Mouse (Mus musculus) kidney, embryonic 14.5 days (tissue): ENCODE data around the gene Frrs1. TPM values are rescaled to one million over a fixed set of nuclear protein-coding genes. Genes with fewer than 3 reads are reported as not detected.

Source experiments
- ATAC-seq: fragments of 200-750 bp; cut with Nextera tagmentation; 2 replicates; pipeline ENCODE4 v1.8.0; 2017; ENCODE audit warnings: moderate number of reproducible peaks, mild to moderate bottlenecking, moderate TSS enrichment, moderate library complexity; ENCODE audit not compliant: low FRiP score, low TSS enrichment
- H3K27ac ChIP-seq: fragments of 300-500 bp; sonication (generic); 2 replicates; pipeline ENCODE4 v1.5.1; 2014; ENCODE audit warnings: low read depth, mild to moderate bottlenecking, low read length, moderate library complexity, mixed read lengths
- H3K27me3 ChIP-seq: fragments of 300-500 bp; sonication (generic); 2 replicates; pipeline ENCODE4 v1.6.1; 2014; ENCODE audit warnings: mild to moderate bottlenecking, low read length; ENCODE audit not compliant: control insufficient read depth, insufficient read depth
- H3K36me3 ChIP-seq: fragments of 300-500 bp; sonication (generic); 2 replicates; pipeline ENCODE4 v1.6.1; 2014; ENCODE audit warnings: low read length, mixed read lengths; ENCODE audit not compliant: control insufficient read depth, insufficient read depth
- H3K4me1 ChIP-seq: fragments of 300-500 bp; sonication (generic); 2 replicates; pipeline ENCODE4 v1.6.1; 2014; ENCODE audit warnings: low read length, mixed read lengths; ENCODE audit not compliant: control insufficient read depth, insufficient read depth
- H3K4me2 ChIP-seq: fragments of 300-500 bp; sonication (generic); replicated peaks from 2 replicates; pipeline ENCODE4 v1.6.1; 2014; ENCODE audit warnings: low read depth, mild to moderate bottlenecking, low read length
- H3K4me3 ChIP-seq: fragments of 300-500 bp; sonication (generic); 2 replicates; pipeline ENCODE4 v1.5.1; 2014; ENCODE audit warnings: mild to moderate bottlenecking, low read length
- H3K9ac ChIP-seq: fragments of 300-500 bp; sonication (generic); 2 replicates; pipeline ENCODE4 v1.6.1; 2014; ENCODE audit warnings: low read depth, mild to moderate bottlenecking, low read length, moderate library complexity
- H3K9me3 ChIP-seq: fragments of 300-500 bp; sonication (generic); 2 replicates; pipeline ENCODE4 v1.6.1; 2016; ENCODE audit warnings: low read length; ENCODE audit not compliant: control insufficient read depth
- WGBS: fragments of 180-500 bp; shearing (Covaris S2); extraction: QIAGEN DNeasy Blood & Tissue Kit; methylation state at CpG from one replicate; pipeline ENCODE4 v1.1.7; 2014; 5-methylcytosine and 5-hydroxymethylcytosine counted together
- polyA plus RNA-seq: library from polyadenylated mRNA; unstranded; fragments of >200 nt; fragmentation: Nextera tagmentation; extraction: Ambion mirVana; gene quantifications from 2 replicates; pipeline ENCODE4 v1.2.1, GENCODE M21; 2014

Frrs1 gene
- polyA plus RNA-seq, 1 experiment from 2014 or later, result 21.2 TPM

DNA sequence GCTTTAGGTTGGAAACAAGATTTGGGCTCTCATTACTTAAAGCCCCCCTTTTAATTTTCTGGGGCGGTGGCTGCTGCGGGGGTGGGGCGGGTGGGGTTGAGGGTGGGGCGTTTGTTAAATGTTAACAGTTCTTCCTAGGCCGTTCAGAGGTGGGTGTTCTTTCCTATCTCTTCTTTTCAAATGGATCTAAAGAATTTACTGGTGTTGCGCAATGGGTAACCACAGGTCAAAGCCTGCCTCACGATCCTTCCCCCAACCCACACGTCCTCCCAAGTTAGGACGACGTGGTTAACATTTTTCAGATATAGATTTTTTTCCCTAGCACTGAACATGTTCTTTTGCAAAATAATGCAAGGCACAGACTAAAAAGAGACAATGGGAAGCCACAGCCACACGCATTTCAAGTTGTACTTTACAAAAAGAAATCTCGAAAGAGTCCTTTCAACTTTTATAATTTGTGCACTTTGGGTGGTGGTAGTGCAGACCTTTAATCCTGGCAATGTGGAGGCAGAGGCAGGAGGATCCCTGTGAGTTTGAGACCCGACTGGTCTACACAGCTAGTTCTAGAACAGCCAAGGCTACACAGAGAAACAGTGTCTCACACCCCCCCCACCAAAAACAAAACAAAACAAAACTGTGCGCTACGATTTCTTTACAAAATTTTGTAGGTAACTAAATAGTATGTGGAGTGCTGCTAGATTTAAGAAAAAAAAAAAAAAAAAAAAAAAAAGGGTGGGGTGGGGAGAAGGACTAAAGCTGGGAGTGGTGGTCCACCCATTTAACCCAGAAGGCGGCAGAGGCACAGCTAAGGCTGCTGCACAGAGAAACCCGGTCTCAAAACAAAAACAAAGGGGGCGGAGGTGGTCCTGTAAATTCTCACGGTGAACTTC, 1.3 kb downstream of the Frrs1 start:
- 68% methylated on average over 19 of the region's 19 CpGs for WGBS
- Histone ChIP-seq H3K9ac (no peak overlapping the region), H3K9me3 (no peaks in the 10 kb centered on the region), H3K4me1 (no peaks in the 10 kb centered on the region), H3K4me3 (peak overlapping the region; percentile 47), H3K27me3 (no peaks in the 10 kb centered on the region), H3K4me2 (peak overlapping the region; percentile 78), H3K36me3 (no peaks in the 10 kb centered on the region), H3K27ac (0 out of 2 replicates have a peak overlapping the region, but pooled peaks have one; percentile 39)
- ATAC-seq, result peak; percentile 56; the same call in 1 of the 2 replicates

DNA sequence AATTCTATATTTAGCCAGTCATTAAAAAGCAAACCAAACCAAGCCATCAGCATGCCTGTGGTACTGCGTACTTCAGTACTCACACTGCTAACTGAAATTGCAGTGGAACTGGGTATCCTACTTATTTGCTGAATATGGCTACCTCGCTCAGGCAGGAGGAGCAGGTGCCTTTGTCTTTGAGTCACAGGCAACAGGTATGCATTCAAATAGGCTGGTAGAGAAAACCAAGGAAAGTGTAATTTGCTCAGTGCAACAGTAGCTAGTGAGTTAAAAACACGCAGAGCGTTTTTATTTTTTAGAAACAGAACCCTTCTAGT, 1.9 kb downstream of the Frrs1 start:
- Histone ChIP-seq H3K9ac (peak overlapping the region; percentile 58), H3K4me1 (no peaks in the 10 kb centered on the region), H3K9me3 (no peaks in the 10 kb centered on the region), H3K36me3 (no peaks in the 10 kb centered on the region), H3K4me2 (peak overlapping the region; percentile 78), H3K4me3 (peak overlapping the region; percentile 47), H3K27me3 (no peaks in the 10 kb centered on the region), H3K27ac (peak overlapping the region; percentile 39; the same call in 1 of the 2 replicates)
- 13% methylated on average over 4 of the region's 4 CpGs for WGBS
- ATAC-seq, result peak; percentile 63

DNA sequence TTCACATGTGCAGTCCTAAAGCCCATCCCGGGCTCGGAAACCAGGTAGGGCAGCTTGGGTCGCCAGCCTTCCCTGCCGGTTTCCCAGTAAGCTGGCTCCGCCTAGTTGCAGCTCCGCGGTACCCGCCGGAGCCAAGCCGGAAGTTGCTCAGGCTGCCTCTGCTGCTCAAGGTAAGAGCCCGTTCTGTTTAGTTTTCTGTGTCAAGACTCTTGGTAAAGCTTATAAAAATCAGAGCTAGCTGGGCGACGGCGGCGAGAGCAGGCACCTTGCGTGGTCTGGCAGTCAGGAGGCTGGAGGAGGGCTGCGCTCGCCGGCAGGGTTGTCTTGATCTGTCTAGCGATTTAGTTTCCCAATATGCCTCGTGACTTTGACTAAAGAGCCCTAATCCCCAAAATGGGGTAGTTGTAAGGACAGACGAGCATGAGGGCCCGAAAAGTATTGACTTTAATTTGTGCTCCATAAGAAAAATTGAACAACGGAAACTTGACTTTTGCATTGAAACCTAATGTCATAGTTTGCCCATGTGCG, 2.3 kb downstream of the Frrs1 start:
- Histone ChIP-seq H3K27me3 (no peaks in the 10 kb centered on the region), H3K4me1 (no peaks in the 10 kb centered on the region), H3K9ac (peak overlapping the region; percentile 58), H3K9me3 (no peaks in the 10 kb centered on the region), H3K4me3 (peak overlapping the region; percentile 47), H3K27ac (peak overlapping the region; percentile 39; the same call in 1 of the 2 replicates), H3K36me3 (no peaks in the 10 kb centered on the region), H3K4me2 (peak overlapping the region; percentile 78)
- ATAC-seq, result peak; percentile 83
- WGBS, result 3% methylated on average over 25 of the region's 25 CpGs

DNA sequence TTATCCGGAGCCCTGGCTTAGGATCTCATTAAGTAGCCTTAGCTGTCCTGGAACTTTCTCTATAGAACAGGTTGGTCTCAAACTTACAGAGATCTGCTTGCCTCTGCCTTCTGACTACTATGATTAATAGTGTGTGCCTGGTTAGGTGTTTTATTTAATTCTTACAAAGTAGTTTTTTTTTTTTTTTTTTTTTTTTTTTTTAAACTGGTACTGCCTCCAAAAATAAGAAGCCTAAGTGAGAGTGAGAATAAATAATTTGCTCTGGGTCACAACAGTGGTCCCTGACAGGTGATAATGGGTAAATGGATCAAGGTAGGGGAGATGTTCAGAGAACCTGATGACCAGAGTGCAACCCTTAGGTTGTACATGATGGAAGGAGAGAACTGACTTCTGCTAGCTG, 3.4 kb downstream of the Frrs1 start:
- no peaks in the 10 kb centered on the region for H3K27me3 ChIP-seq
- no peak overlapping the region for H3K4me3 ChIP-seq
- H3K9me3 ChIP-seq, result no peaks in the 10 kb centered on the region
- H3K9ac ChIP-seq, result no peak overlapping the region
- no peaks in the 10 kb centered on the region for H3K36me3 ChIP-seq
- H3K4me1 ChIP-seq, result no peaks in the 10 kb centered on the region
- H3K4me2 ChIP-seq, result no peak overlapping the region
- H3K27ac ChIP-seq, result no peak overlapping the region
- 85% methylated on average over 1 of the region's 1 CpGs for WGBS
- no peak for ATAC-seq

DNA sequence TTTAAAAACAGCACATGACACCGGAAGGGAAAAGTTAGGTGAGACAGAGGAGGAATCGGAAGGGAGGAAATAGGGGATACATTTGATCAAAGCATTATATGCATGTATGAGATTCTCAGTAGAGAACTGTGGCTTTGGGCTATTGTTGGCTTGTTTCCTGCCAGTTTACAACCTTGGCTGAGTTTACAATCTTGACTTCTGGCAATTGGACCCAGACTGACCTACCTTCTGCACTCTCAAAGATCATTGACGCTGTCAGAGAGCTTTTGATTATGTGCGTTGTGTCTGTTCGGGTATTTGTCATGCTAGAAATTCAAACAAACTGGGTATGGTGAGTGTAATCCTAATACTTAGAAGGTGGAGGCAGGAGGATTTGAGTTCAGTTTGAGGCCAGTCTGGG, 5.2 kb downstream of the Frrs1 start:
- Histone ChIP-seq H3K9ac (no peak overlapping the region), H3K27ac (no peak overlapping the region), H3K27me3 (no peaks in the 10 kb centered on the region), H3K36me3 (no peaks in the 10 kb centered on the region), H3K4me3 (no peak overlapping the region), H3K9me3 (no peaks in the 10 kb centered on the region), H3K4me2 (no peak overlapping the region), H3K4me1 (no peaks in the 10 kb centered on the region)
- 74% methylated on average over 5 of the region's 5 CpGs for WGBS
- ATAC-seq, result no peak

DNA sequence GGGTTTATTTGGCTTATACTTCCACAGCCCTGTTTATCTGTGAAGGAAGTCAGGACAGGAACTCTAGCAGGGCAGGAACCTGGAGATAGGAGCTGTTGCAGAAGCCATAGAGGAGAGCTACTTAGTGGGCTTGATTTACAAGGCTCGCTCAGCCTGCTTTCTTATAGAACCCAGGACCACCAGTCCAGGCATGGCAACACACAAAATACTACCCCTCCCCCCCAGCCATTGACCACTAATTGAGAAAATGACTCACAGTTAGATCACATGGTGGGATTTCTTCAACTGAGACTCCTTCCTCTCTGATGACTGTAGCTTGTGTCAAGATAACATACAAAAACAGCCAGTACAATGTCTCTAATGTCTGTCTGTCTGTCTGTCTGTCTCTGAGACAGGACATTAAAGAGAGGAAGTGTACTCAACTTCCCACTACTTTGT, 6.0 kb downstream of the Frrs1 start:
- no peak overlapping the region for H3K27ac ChIP-seq
- H3K27me3 ChIP-seq, result no peaks in the 10 kb centered on the region
- no peak overlapping the region for H3K9ac ChIP-seq
- no peak overlapping the region for H3K4me3 ChIP-seq
- no peaks in the 10 kb centered on the region for H3K36me3 ChIP-seq
- H3K4me2 ChIP-seq, result no peak overlapping the region
- no peak for ATAC-seq
- H3K4me1 ChIP-seq, result no peaks in the 10 kb centered on the region
- 80% methylated on average over 1 of the region's 1 CpGs for WGBS
- no peaks in the 10 kb centered on the region for H3K9me3 ChIP-seq

DNA sequence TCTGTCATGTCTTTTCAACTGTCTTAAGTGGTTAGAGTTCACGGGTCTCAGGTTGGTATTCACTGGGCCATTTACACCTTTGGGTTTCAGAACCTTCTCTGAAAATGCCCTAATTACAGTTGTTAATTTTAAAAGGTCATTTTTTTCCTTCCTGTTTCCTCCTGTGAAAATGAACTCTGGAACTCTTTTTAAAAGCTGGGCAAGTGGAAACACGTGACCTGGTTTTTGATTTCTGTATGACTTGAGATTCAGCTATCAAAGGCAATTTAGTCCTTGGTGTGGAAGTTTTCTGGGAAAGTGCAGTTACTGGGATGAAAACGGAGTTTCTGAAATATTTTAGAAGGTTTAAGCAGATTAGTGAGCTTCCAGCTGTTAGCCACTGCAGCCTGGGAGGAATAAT, 11.1 kb downstream of the Frrs1 start:
- no peaks in the 10 kb centered on the region for H3K27me3 ChIP-seq
- H3K36me3 ChIP-seq, result no peaks in the 10 kb centered on the region
- H3K4me1 ChIP-seq, result no peaks in the 10 kb centered on the region
- H3K4me3 ChIP-seq, result no peak overlapping the region
- no peak overlapping the region for H3K27ac ChIP-seq
- H3K9me3 ChIP-seq, result no peaks in the 10 kb centered on the region
- no peak overlapping the region for H3K4me2 ChIP-seq
- H3K9ac ChIP-seq, result no peak overlapping the region
- no peak for ATAC-seq
- 69% methylated on average over 3 of the region's 3 CpGs for WGBS

DNA sequence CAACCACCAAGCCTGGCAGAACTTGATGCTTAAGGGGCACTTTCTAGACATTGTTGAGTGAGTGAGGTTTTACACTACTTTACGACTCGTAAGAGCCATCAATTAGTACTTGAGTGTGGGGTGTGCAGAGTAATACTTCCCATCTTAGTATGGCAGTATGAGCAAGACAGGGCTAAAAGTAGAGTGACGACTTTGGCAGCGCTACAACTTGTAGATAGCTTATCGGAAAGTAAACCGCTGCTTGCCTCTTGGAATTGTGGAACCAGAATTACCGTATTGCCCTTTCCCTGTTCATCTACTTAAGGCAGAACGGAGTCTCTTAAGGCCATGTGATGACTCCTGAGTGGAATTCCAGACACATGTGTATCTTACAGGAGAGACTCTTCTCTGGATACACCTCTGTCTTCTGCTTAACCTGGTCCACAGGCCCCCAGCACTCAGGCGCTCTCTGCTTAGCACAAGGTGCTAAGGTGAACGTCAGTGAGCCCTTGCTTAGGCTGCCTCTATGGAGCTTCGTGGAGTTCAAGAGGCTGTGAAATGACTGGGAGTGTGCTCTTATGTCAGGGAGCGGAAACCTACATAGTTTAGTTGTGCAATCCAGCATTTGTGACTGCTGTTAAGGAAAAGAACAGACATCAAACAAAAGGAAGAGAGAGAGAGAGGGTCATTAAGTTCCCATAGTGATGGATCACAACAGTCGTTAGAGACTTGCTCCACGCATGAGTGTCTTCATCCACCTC, 23.1 kb downstream of the Frrs1 start:
- Histone ChIP-seq H3K27me3 (no peaks in the 10 kb centered on the region), H3K27ac (no peak overlapping the region), H3K9me3 (no peaks in the 10 kb centered on the region), H3K4me3 (no peak overlapping the region), H3K9ac (no peak overlapping the region), H3K4me2 (no peak overlapping the region), H3K4me1 (no peaks in the 10 kb centered on the region), H3K36me3 (no peaks in the 10 kb centered on the region; the same call in 1 of the 2 replicates)
- WGBS, result 79% methylated on average over 14 of the region's 14 CpGs
- no peak for ATAC-seq

DNA sequence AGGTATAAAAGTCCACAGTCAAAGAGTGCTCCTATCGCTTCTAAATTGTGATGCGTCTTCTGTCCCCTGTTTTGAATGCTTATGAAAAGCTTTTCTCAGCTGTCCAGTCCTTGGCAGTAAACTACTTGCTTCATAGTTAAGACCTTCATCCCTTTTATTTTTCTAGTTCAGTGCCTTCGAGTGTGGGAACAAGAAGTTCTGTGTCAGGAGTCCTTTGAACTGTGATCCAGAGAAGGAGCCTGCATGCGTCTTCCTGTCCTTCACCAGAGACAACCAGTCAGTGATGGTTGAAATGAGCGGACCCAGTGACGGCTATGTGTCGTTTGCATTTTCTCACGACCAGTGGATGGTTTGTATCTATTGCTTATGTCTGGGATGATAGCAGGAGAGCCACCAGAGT, 25.7 kb downstream of the Frrs1 start:
- no peaks in the 10 kb centered on the region for H3K27me3 ChIP-seq
- H3K27ac ChIP-seq, result no peak overlapping the region
- no peak overlapping the region for H3K4me2 ChIP-seq
- ATAC-seq, result no peak
- no peaks in the 10 kb centered on the region for H3K9me3 ChIP-seq
- H3K4me1 ChIP-seq, result no peaks in the 10 kb centered on the region
- WGBS, result 93% methylated on average over 8 of the region's 8 CpGs
- H3K4me3 ChIP-seq, result no peak overlapping the region
- no peak overlapping the region for H3K9ac ChIP-seq
- no peaks in the 10 kb centered on the region; the same call in 1 of the 2 replicates for H3K36me3 ChIP-seq
